Mouse (Mus musculus) liver, embryonic 14.5 days (tissue): ENCODE data around the gene Prlr.

Experiments
- CTCF ChIP-seq: IDR thresholded peaks from 2 replicates; pipeline ENCODE4 v1.5.1; 2016; ENCODE audit warnings: antibody characterized with exemption, low read depth, control low read depth
- EP300 ChIP-seq: IDR thresholded peaks from 2 replicates; pipeline ENCODE4 v1.6.1; 2016; ENCODE audit warnings: antibody characterized with exemption, low read depth

DNA sequence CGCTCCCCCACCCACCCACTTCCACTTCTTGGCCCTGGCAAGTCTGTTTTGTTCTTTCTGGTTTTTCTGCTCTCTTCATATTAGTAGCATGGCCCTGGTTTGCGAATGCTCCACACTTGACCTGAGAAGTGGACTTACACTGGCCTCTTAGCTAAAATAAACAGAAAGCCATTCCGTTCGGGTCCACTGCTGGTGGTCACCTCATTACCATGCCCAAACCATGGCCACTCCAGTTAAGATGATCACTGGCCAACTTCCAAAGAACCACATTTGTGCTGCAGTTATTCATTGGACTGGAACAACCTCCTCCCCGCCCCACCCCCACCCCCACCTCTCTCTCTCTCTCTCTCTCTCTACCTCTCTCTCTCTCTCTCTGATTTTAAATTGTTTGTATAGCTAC is 104.5 kb downstream of the Prlr start:
- TF ChIP-seq CTCF: no peak
- TF ChIP-seq EP300: no peak
